Mouse (Mus musculus) MEL (cell line): Measurements from ENCODE around the gene Nfkbie. TPM values are rescaled to one million over a fixed set of nuclear protein-coding genes. Genes with fewer than 3 reads are reported as not detected.
A peak's percentile ranks its signal among the peaks of the same experiment; 100 is the strongest.

ENCODE experiments used
- DNase-seq: peaks from one replicate; pipeline ENCODE4 v3.0.0; 2011; ENCODE audit warnings: low read depth, low spot score
- H3K27ac ChIP-seq: 2 replicates; pipeline ENCODE4 v1.5.1; 2012; ENCODE audit warnings: low read depth, mild to moderate bottlenecking, control low read depth, low read length, moderate library complexity; ENCODE audit not compliant: control insufficient read depth
- H3K27me3 ChIP-seq, 2 experiments: fragments of 150-350 bp in 1 of 2; sonication (generic) in 1 of 2; 2 replicates each; pipeline ENCODE4 v1.6.1; 2012; ENCODE audit warnings: low read length in 2 of 2, mild to moderate bottlenecking in 2 of 2, improper control_type of control experiment in 1 of 2, moderate library complexity in 1 of 2; ENCODE audit not compliant: insufficient read depth in 2 of 2, control insufficient read depth in 1 of 2
- H3K36me3 ChIP-seq, 2 experiments: 2 replicates each; pipeline ENCODE4 v1.6.1; 2012 to 2014; ENCODE audit warnings: low read length in 2 of 2, improper control_type of control experiment in 1 of 2, inconsistent platforms in 1 of 2, mild to moderate bottlenecking in 1 of 2; ENCODE audit not compliant: insufficient read depth in 2 of 2, control insufficient read depth in 1 of 2
- H3K4me1 ChIP-seq, 2 experiments: fragments of 150-350 bp in 1 of 2; sonication (generic) in 1 of 2; 2 replicates each; pipeline ENCODE4 v1.6.1; 2012; ENCODE audit warnings: low read length in 2 of 2, improper control_type of control experiment in 1 of 2, mild to moderate bottlenecking in 1 of 2; ENCODE audit not compliant: insufficient read depth in 2 of 2, control insufficient read depth in 1 of 2
- H3K4me3 ChIP-seq, 2 experiments: fragments of 150-350 bp in 1 of 2; sonication (generic) in 1 of 2; 2 replicates each; pipeline ENCODE4 v1.5.1; 2012; ENCODE audit warnings: low read depth in 2 of 2, low read length in 2 of 2, mild to moderate bottlenecking in 2 of 2, moderate library complexity in 2 of 2, control low read depth in 1 of 2, improper control_type of control experiment in 1 of 2; ENCODE audit not compliant: control insufficient read depth in 1 of 2, insufficient read depth in 1 of 2
- H3K79me2 ChIP-seq: 2 replicates; pipeline ENCODE4 v1.6.1; 2012; ENCODE audit warnings: mild to moderate bottlenecking, low read length, moderate library complexity; ENCODE audit not compliant: control insufficient read depth, poor library complexity, insufficient read depth
- H3K9ac ChIP-seq: 2 replicates; pipeline ENCODE4 v1.6.1; 2012; ENCODE audit warnings: low read depth, mild to moderate bottlenecking, control low read depth, low read length, moderate library complexity; ENCODE audit not compliant: control insufficient read depth, poor library complexity, severe bottlenecking
- H3K9me3 ChIP-seq: fragments of 150-350 bp; sonication (generic); replicated peaks from 2 replicates; pipeline ENCODE4 v1.6.1; 2012; ENCODE audit warnings: mild to moderate bottlenecking, low read length, improper control_type of control experiment, moderate library complexity; ENCODE audit not compliant: insufficient read depth
- BHLHE40 ChIP-seq: IDR thresholded peaks from 2 replicates; pipeline ENCODE4 v1.6.1; 2012; ENCODE audit warnings: low read depth, mild to moderate bottlenecking, inconsistent platforms, low read length, improper control_type of control experiment, borderline replicate concordance
- CHD1 ChIP-seq: IDR thresholded peaks from 2 replicates; pipeline ENCODE4 v1.6.1; 2012; ENCODE audit warnings: low read depth, mild to moderate bottlenecking, inconsistent platforms, low read length, improper control_type of control experiment
- CHD2 ChIP-seq: IDR thresholded peaks from 2 replicates; pipeline ENCODE4 v1.6.1; 2011; ENCODE audit warnings: low read length, improper control_type of control experiment
- CTCF ChIP-seq, 3 experiments: IDR thresholded peaks in 2 of 3; conservative IDR thresholded peaks in 1 of 3; 2 replicates each; pipeline ENCODE4 v1.5.1; 2011 to 2012; ENCODE audit warnings: low read length in 3 of 3, low read depth in 2 of 3, mild to moderate bottlenecking in 2 of 3, improper control_type of control experiment in 1 of 3, inconsistent platforms in 1 of 3, mixed read lengths in 1 of 3, moderate library complexity in 1 of 3; ENCODE audit not compliant: control insufficient read depth in 1 of 3, insufficient read depth in 1 of 3, poor library complexity in 1 of 3, severe bottlenecking in 1 of 3
- E2F4 ChIP-seq: IDR thresholded peaks from 2 replicates; pipeline ENCODE4 v1.6.1; 2011; ENCODE audit warnings: low read depth, low read length, improper control_type of control experiment, borderline replicate concordance
- ELF1 ChIP-seq: IDR thresholded peaks from 2 replicates; pipeline ENCODE4 v1.6.1; 2014; ENCODE audit warnings: low read depth, mild to moderate bottlenecking, inconsistent platforms, low read length, improper control_type of control experiment, moderate library complexity
- EP300 ChIP-seq, 2 experiments: IDR thresholded peaks; 2 replicates each; pipeline ENCODE4 v1.6.1; 2011; ENCODE audit warnings: improper control_type of control experiment in 2 of 2, low read length in 2 of 2, low read depth in 1 of 2, mild to moderate bottlenecking in 1 of 2
- ETS1 ChIP-seq: IDR thresholded peaks from 2 replicates; pipeline ENCODE4 v1.6.1; 2012; ENCODE audit warnings: low read depth, mild to moderate bottlenecking, inconsistent platforms, low read length, improper control_type of control experiment, moderate library complexity
- GABPA ChIP-seq: IDR thresholded peaks from 2 replicates; pipeline ENCODE4 v1.6.1; 2012; ENCODE audit warnings: low read depth, mild to moderate bottlenecking, inconsistent platforms, low read length, improper control_type of control experiment, moderate library complexity
- GATA1 ChIP-seq: IDR thresholded peaks from 2 replicates; pipeline ENCODE4 v1.6.1; 2011; ENCODE audit warnings: low read depth, low read length, improper control_type of control experiment
- JUND ChIP-seq: IDR thresholded peaks from 2 replicates; pipeline ENCODE4 v1.6.1; 2011; ENCODE audit warnings: low read depth, mild to moderate bottlenecking, improper control_type of control experiment, low read length
- KAT2A ChIP-seq: conservative IDR thresholded peaks from 2 replicates; pipeline ENCODE4 v1.6.1; 2012; ENCODE audit warnings: low read depth, low read length, improper control_type of control experiment, inconsistent platforms
- MAFK ChIP-seq: IDR thresholded peaks from 2 replicates; pipeline ENCODE4 v1.6.1; 2011; ENCODE audit warnings: low read depth, mild to moderate bottlenecking, low read length, improper control_type of control experiment, borderline replicate concordance
- MAX ChIP-seq: IDR thresholded peaks from 2 replicates; pipeline ENCODE4 v1.6.1; 2011; ENCODE audit warnings: low read length, improper control_type of control experiment
- MAZ ChIP-seq: IDR thresholded peaks from 2 replicates; pipeline ENCODE4 v1.6.1; 2012; ENCODE audit warnings: low read depth, mild to moderate bottlenecking, inconsistent platforms, low read length, improper control_type of control experiment
- MEF2A ChIP-seq: IDR thresholded peaks from 2 replicates; pipeline ENCODE4 v1.6.1; 2014; ENCODE audit warnings: low read depth, mild to moderate bottlenecking, inconsistent platforms, low read length, improper control_type of control experiment; ENCODE audit not compliant: poor library complexity, insufficient replicate concordance, severe bottlenecking; ENCODE audit errors: extremely low read depth
- MXI1 ChIP-seq: IDR thresholded peaks from 2 replicates; pipeline ENCODE4 v1.6.1; 2011; ENCODE audit warnings: mild to moderate bottlenecking, low read depth, low read length, improper control_type of control experiment
- MYB ChIP-seq: IDR thresholded peaks from 2 replicates; pipeline ENCODE4 v1.6.1; 2011; ENCODE audit warnings: mild to moderate bottlenecking, low read depth, low read length, improper control_type of control experiment
- MYC ChIP-seq: IDR thresholded peaks from 2 replicates; pipeline ENCODE4 v1.6.1; 2011; ENCODE audit warnings: low read depth, mild to moderate bottlenecking, low read length, improper control_type of control experiment, moderate library complexity
- NELFE ChIP-seq: IDR thresholded peaks from 2 replicates; pipeline ENCODE4 v1.6.1; 2011; ENCODE audit warnings: low read depth, low read length, improper control_type of control experiment
- NRF1 ChIP-seq: IDR thresholded peaks from 2 replicates; pipeline ENCODE4 v1.6.1; 2014; ENCODE audit warnings: low read depth, mild to moderate bottlenecking, inconsistent platforms, low read length, improper control_type of control experiment, moderate library complexity; ENCODE audit not compliant: poor library complexity, insufficient read depth, severe bottlenecking
- POLR2A ChIP-seq, 2 experiments: IDR thresholded peaks; 2 replicates each; pipeline ENCODE4 v1.6.1; 2011 to 2012; ENCODE audit warnings: low read length in 2 of 2, mild to moderate bottlenecking in 2 of 2, control low read depth in 1 of 2, improper control_type of control experiment in 1 of 2, low read depth in 1 of 2, moderate library complexity in 1 of 2; ENCODE audit not compliant: control insufficient read depth in 1 of 2, insufficient read depth in 1 of 2, poor library complexity in 1 of 2
- POLR2AphosphoS2 ChIP-seq: IDR thresholded peaks from 2 replicates; pipeline ENCODE4 v1.6.1; 2011; ENCODE audit warnings: low read length, improper control_type of control experiment
- RAD21 ChIP-seq: IDR thresholded peaks from 2 replicates; pipeline ENCODE4 v1.6.1; 2011; ENCODE audit warnings: mild to moderate bottlenecking, low read depth, low read length, improper control_type of control experiment
- RCOR1 ChIP-seq: IDR thresholded peaks from 2 replicates; pipeline ENCODE4 v1.6.1; 2012; ENCODE audit warnings: low read depth, mild to moderate bottlenecking, inconsistent platforms, low read length, improper control_type of control experiment
- SIN3A ChIP-seq: IDR thresholded peaks from 2 replicates; pipeline ENCODE4 v1.6.1; 2012; ENCODE audit warnings: low read length, improper control_type of control experiment, inconsistent platforms
- TAL1 ChIP-seq: IDR thresholded peaks from 2 replicates; pipeline ENCODE4 v1.6.1; 2012; ENCODE audit warnings: mild to moderate bottlenecking, inconsistent platforms, low read length, moderate library complexity, mixed read lengths
- TBP ChIP-seq: IDR thresholded peaks from 2 replicates; pipeline ENCODE4 v1.8.0; 2011; ENCODE audit warnings: low read depth, low read length, improper control_type of control experiment
- TCF12 ChIP-seq: IDR thresholded peaks from 2 replicates; pipeline ENCODE4 v1.6.1; 2014; ENCODE audit warnings: low read depth, mild to moderate bottlenecking, inconsistent platforms, low read length, improper control_type of control experiment, moderate library complexity
- UBTF ChIP-seq: IDR thresholded peaks from 2 replicates; pipeline ENCODE4 v1.6.1; 2012; ENCODE audit warnings: low read depth, mild to moderate bottlenecking, inconsistent platforms, low read length, improper control_type of control experiment, moderate library complexity, borderline replicate concordance; ENCODE audit not compliant: insufficient read depth
- USF1 ChIP-seq: IDR thresholded peaks from 2 replicates; pipeline ENCODE4 v1.6.1; 2014; ENCODE audit warnings: low read depth, mild to moderate bottlenecking, inconsistent platforms, low read length, improper control_type of control experiment, moderate library complexity
- USF2 ChIP-seq, 2 experiments: IDR thresholded peaks; 2 replicates each; pipeline ENCODE4 v1.6.1; 2011 to 2012; ENCODE audit warnings: improper control_type of control experiment in 2 of 2, low read length in 2 of 2, borderline replicate concordance in 1 of 2, inconsistent platforms in 1 of 2, low read depth in 1 of 2, mild to moderate bottlenecking in 1 of 2; ENCODE audit not compliant: insufficient read depth in 1 of 2
- ZC3H11A ChIP-seq: IDR thresholded peaks from 2 replicates; pipeline ENCODE4 v1.6.1; 2012; ENCODE audit warnings: low read depth, mild to moderate bottlenecking, inconsistent platforms, low read length, improper control_type of control experiment
- ZKSCAN1 ChIP-seq: IDR thresholded peaks from 2 replicates; pipeline ENCODE4 v1.6.1; 2012; ENCODE audit warnings: low read depth, mild to moderate bottlenecking, inconsistent platforms, low read length, improper control_type of control experiment, moderate library complexity
- ZMIZ1 ChIP-seq: IDR thresholded peaks from 2 replicates; pipeline ENCODE4 v1.6.1; 2012; ENCODE audit warnings: low read depth, mild to moderate bottlenecking, inconsistent platforms, low read length, improper control_type of control experiment, moderate library complexity
- ZNF384 ChIP-seq: IDR thresholded peaks from 2 replicates; pipeline ENCODE4 v1.6.1; 2012; ENCODE audit warnings: low read depth, mild to moderate bottlenecking, inconsistent platforms, low read length, improper control_type of control experiment
- polyA plus RNA-seq, 2 experiments: library from polyadenylated mRNA; stranded (reverse) in 1 of 2; unstranded in 1 of 2; fragments of >175 nt in 1 of 2; fragments of >200 nt in 1 of 2; gene quantifications; 2 replicates each; pipeline versions ENCODE4 v1.2.1 to v1.2.4; 2012; ENCODE audit warnings: low replicate concordance in 2 of 2, low read depth in 1 of 2; ENCODE audit not compliant: insufficient read length in 2 of 2, insufficient read depth in 1 of 2, missing spikeins in 1 of 2
- total RNA-seq: library from RNA; depleted of rRNA; stranded (reverse); fragments of 300-350 nt; gene quantifications from 2 replicates; pipeline ENCODE4 v1.2.3, GENCODE M21; 2012

Nfkbie gene
- total and polyA plus RNA-seq, 3 experiments, result 2.7 to 5.7 TPM; not detected in 1

GRCm38 (mm10) chr17:45551816-45552451 lies 3.6 kb upstream of the Nfkbie start:
- DNase-seq, result peak; percentile 85
- Histone ChIP-seq H3K27me3 (peaks cover 0 to 2% of the 10 kb centered on the region in 2 experiments; a peak in 3 of 4 replicates), H3K4me1 (peaks cover 0 to 31% of the 10 kb centered on the region in 2 experiments; a peak in 3 of 4 replicates)
- TF ChIP-seq GABPA (no peak), RCOR1 (no peak), TAL1 (peak; percentile 48), GATA1 (0 out of 2 replicates have a peak, but pooled peaks have one; percentile 2), ZKSCAN1 (0 out of 2 replicates have a peak, but pooled peaks have one; percentile 6), POLR2AphosphoS2 (no peak), MAX (no peak), NELFE (no peak), TBP (no peak), MAFK (no peak), ETS1 (no peak), NRF1 (no peak), TCF12 (no peak), BHLHE40 (no peak), SIN3A (peak; percentile 63; the same call in 1 of the 2 replicates), JUND (no peak), CHD1 (no peak), MYC (0 out of 2 replicates have a peak, but pooled peaks have one; percentile 42), KAT2A (no peak), MYB (no peak), ZC3H11A (peak; percentile 88), E2F4 (no peak), USF1 (no peak), POLR2A (IDR thresholded peaks at IDR 0.05; ENCODE audit: control insufficient read depth in 1 of 2, insufficient read depth in 1 of 2, low read depth in 1 of 2, low read length in 2 of 2, poor library complexity in 1 of 2) (no peak), EP300 (IDR thresholded peaks at IDR 0.05; ENCODE audit: low read depth in 1 of 2, low read length in 2 of 2) (no peak), ZMIZ1 (no peak), USF2 (IDR thresholded peaks at IDR 0.05; ENCODE audit: borderline replicate concordance in 1 of 2, insufficient read depth in 1 of 2, low read depth in 1 of 2, low read length in 2 of 2) (no peak), UBTF (no peak), CHD2 (no peak), MXI1 (peak; percentile 36; the same call in 1 of the 2 replicates), CTCF (IDR thresholded peaks at IDR 0.05 in 2 of 3, conservative IDR thresholded peaks at IDR 0.05 in 1 of 3; ENCODE audit: control insufficient read depth in 1 of 3, insufficient read depth in 1 of 3, low read depth in 2 of 3, low read length in 3 of 3, poor library complexity in 1 of 3, severe bottlenecking in 1 of 3) (peak; percentile 80 to 97 (median 91)), ELF1 (no peak), RAD21 (peak; percentile 97), MAZ (no peak), MEF2A (no peak), ZNF384 (0 out of 2 replicates have a peak, but pooled peaks have one; percentile 16)

More at GRCm38 (mm10) chr17:45551816-45552451, 3.6 kb upstream of the Nfkbie start:
- Histone ChIP-seq H3K9me3 (no peaks in the 10 kb centered on the region), H3K79me2 (no peaks in the 10 kb centered on the region; the same call in 1 of the 2 replicates), H3K4me3 (no peak overlapping the region), H3K36me3 (peaks cover 0 to 9% of the 10 kb centered on the region in 2 experiments; a peak in 2 of 4 replicates), H3K27ac (no peak overlapping the region), H3K9ac (no peak overlapping the region)
